Mouse (Mus musculus) stomach, embryonic 16.5 days (tissue): ENCODE measurements around the gene Afap1. TPM values are rescaled to one million over a fixed set of nuclear protein-coding genes. Genes with fewer than 3 reads are reported as not detected.

Experiments
- ATAC-seq: fragments of 200-750 bp; cut with Nextera tagmentation; 2 replicates; pipeline ENCODE4 v1.8.0; 2017; ENCODE audit warnings: moderate number of reproducible peaks, moderate TSS enrichment; ENCODE audit not compliant: insufficient read depth, low FRiP score
- H3K27ac ChIP-seq: fragments of 300-500 bp; sonication (generic); 2 replicates; pipeline ENCODE4 v1.5.1; 2014; ENCODE audit warnings: low read length
- H3K27me3 ChIP-seq: fragments of 300-500 bp; sonication (generic); 2 replicates; pipeline ENCODE4 v1.6.1; 2014; ENCODE audit warnings: low read length, control low read depth, mixed read lengths; ENCODE audit not compliant: control insufficient read depth, insufficient read depth
- H3K36me3 ChIP-seq: fragments of 300-500 bp; sonication (generic); 2 replicates; pipeline ENCODE4 v1.6.1; 2014; ENCODE audit warnings: low read length; ENCODE audit not compliant: control insufficient read depth, insufficient read depth
- H3K4me1 ChIP-seq: fragments of 300-500 bp; sonication (generic); 2 replicates; pipeline ENCODE4 v1.6.1; 2014; ENCODE audit warnings: low read length, control low read depth, mixed read lengths; ENCODE audit not compliant: control insufficient read depth, insufficient read depth
- H3K4me2 ChIP-seq: fragments of 300-500 bp; sonication (generic); 2 replicates; pipeline ENCODE4 v1.6.1; 2014; ENCODE audit warnings: low read depth, low read length, mixed read lengths
- H3K4me3 ChIP-seq: fragments of 300-500 bp; sonication (generic); replicated peaks from 2 replicates; pipeline ENCODE4 v1.5.1; 2014; ENCODE audit warnings: mild to moderate bottlenecking, low read length
- H3K9ac ChIP-seq: fragments of 300-500 bp; sonication (generic); 2 replicates; pipeline ENCODE4 v1.6.1; 2014; ENCODE audit warnings: low read length
- H3K9me3 ChIP-seq: fragments of 300-500 bp; sonication (generic); replicated peaks from 2 replicates; pipeline ENCODE4 v1.6.1; 2016; ENCODE audit warnings: low read length, control low read depth; ENCODE audit not compliant: control insufficient read depth
- WGBS: fragments of 180-500 bp; shearing (Covaris S2); extraction: QIAGEN DNeasy Blood & Tissue Kit; methylation state at CpG from one replicate; pipeline ENCODE4 v1.1.7; 2014; 5-methylcytosine and 5-hydroxymethylcytosine counted together
- polyA plus RNA-seq: library from polyadenylated mRNA; unstranded; fragments of >200 nt; fragmentation: Nextera tagmentation; extraction: Ambion mirVana; gene quantifications from 2 replicates; pipeline ENCODE4 v1.2.1, GENCODE M21; 2015

The Afap1 gene
- polyA plus RNA-seq, 1 experiment from 2014 or later: 20.4 TPM

GRCm38 (mm10) chr5:35876236-35876635 lies 16.9 kb upstream of the Afap1 start:
- H3K27ac ChIP-seq: no peak overlapping the region
- no peaks in the 10 kb centered on the region for H3K36me3 ChIP-seq
- ATAC-seq: no peak
- no peaks in the 10 kb centered on the region for H3K9me3 ChIP-seq
- no peak overlapping the region for H3K4me2 ChIP-seq
- no peak overlapping the region for H3K9ac ChIP-seq
- no peaks in the 10 kb centered on the region for H3K4me1 ChIP-seq
- no peaks in the 10 kb centered on the region for H3K27me3 ChIP-seq
- WGBS: 86% methylated on average over 5 of the region's 5 CpGs
- H3K4me3 ChIP-seq: no peak overlapping the region

DNA sequence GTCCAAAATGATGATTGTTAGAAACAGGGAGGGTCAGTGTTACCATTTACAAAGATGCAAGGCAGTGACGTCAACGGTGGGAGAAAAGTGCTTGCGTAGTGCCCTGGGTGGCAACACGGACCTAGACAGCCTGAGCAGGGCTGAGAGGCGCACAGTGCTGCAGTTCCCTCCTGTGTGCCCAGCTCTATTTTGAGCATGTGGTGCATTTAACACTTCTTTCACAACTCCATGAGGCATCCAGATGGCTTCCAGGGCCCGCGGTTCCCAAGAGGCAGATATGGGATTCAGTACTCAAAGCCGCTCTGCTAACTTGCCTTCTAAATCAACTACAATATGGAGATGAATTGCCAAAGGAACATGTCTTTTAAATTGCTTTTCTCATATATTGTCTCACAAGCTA lies 13.9 kb upstream of the Afap1 start:
- H3K9ac ChIP-seq: no peak overlapping the region
- H3K9me3 ChIP-seq: no peaks in the 10 kb centered on the region
- H3K4me1 ChIP-seq: no peaks in the 10 kb centered on the region
- no peak overlapping the region for H3K4me3 ChIP-seq
- no peaks in the 10 kb centered on the region for H3K36me3 ChIP-seq
- WGBS: 86% methylated on average over 8 of the region's 8 CpGs
- H3K4me2 ChIP-seq: no peak overlapping the region
- H3K27me3 ChIP-seq: no peaks in the 10 kb centered on the region
- ATAC-seq: no peak
- H3K27ac ChIP-seq: no peak overlapping the region

DNA sequence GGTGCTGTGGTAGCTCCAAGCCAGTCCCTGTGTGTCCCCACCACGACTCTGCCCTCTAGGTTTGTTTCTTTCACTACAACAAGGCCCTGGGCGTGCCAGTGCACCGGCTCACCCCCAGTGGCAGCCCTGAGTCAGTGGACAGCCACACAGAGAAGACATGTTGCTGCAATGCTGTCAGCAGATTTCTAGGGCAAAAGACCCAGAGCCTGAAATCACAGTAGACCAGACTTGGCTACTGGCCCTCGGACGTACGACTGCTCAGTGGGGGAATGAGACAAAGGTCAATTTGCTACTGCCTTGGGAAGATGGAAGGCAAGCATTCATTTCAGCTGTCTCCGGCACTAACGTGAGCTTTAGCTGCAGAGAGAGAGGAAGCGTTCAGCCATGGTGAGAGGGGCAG lies 10.7 kb upstream of the Afap1 start:
- 40% methylated on average over 9 of the region's 9 CpGs for WGBS
- Histone ChIP-seq H3K4me3 (no peak overlapping the region), H3K27ac (no peak overlapping the region), H3K9ac (no peak overlapping the region), H3K4me1 (no peaks in the 10 kb centered on the region), H3K36me3 (no peaks in the 10 kb centered on the region), H3K27me3 (no peaks in the 10 kb centered on the region), H3K9me3 (no peaks in the 10 kb centered on the region), H3K4me2 (no peak overlapping the region)
- ATAC-seq: no peak

GRCm38 (mm10) chr5:35884262-35884661 lies 8.9 kb upstream of the Afap1 start:
- H3K4me3 ChIP-seq: no peak overlapping the region
- H3K9ac ChIP-seq: no peak overlapping the region
- H3K27ac ChIP-seq: no peak overlapping the region
- H3K27me3 ChIP-seq: no peaks in the 10 kb centered on the region
- no peaks in the 10 kb centered on the region for H3K4me1 ChIP-seq
- WGBS: 42% methylated on average over 11 of the region's 11 CpGs
- no peaks in the 10 kb centered on the region for H3K9me3 ChIP-seq
- H3K4me2 ChIP-seq: no peak overlapping the region
- no peak for ATAC-seq
- no peaks in the 10 kb centered on the region for H3K36me3 ChIP-seq

DNA sequence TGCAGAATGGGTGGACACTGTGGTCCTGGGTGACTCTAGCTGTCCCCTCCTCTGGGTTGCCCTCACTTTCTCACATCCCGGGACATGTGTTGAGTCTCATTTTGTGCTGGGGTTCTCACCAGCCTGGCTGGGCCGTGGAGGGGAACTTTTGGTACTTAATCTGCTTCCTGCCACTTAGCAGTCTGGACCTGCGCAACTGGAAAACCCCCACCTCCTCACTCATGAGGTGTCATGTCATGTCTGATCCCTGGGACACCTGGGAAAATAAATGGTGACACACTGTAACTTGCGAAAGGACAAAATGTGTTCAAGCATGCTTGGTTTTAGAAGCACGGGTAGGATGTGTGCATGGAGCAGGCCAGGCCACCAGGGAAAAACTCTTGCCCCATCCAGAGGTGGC lies 8.4 kb upstream of the Afap1 start:
- Histone ChIP-seq H3K4me3 (no peak overlapping the region), H3K27me3 (no peaks in the 10 kb centered on the region), H3K9me3 (no peaks in the 10 kb centered on the region), H3K36me3 (no peaks in the 10 kb centered on the region), H3K27ac (no peak overlapping the region), H3K9ac (no peak overlapping the region), H3K4me2 (no peak overlapping the region), H3K4me1 (no peaks in the 10 kb centered on the region)
- WGBS: 82% methylated on average over 5 of the region's 5 CpGs
- no peak for ATAC-seq

DNA sequence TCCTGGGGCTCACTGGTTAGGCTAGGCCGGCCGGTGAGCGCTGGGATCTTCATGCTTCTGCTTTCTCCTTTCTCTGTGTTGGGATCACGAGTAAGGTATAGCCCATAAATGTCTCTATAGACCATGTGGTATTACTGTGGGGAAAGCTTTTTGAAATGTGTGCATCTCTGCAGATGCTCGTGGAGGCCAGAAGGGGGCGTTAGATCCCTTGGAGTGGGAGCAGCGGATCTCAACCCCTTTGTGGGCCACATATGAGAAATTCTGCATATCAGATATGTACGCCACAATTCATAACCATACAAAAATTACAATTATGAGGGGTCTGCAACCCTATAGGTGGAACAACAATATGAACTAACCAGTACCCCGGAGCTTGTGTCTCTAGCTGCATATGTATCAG lies 4.2 kb upstream of the Afap1 start:
- no peak overlapping the region for H3K4me2 ChIP-seq
- H3K9me3 ChIP-seq: no peaks in the 10 kb centered on the region
- no peaks in the 10 kb centered on the region for H3K27me3 ChIP-seq
- WGBS: 50% methylated on average over 9 of the region's 9 CpGs
- H3K27ac ChIP-seq: no peak overlapping the region
- no peak overlapping the region for H3K4me3 ChIP-seq
- no peaks in the 10 kb centered on the region for H3K4me1 ChIP-seq
- H3K9ac ChIP-seq: no peak overlapping the region
- ATAC-seq: no peak
- no peaks in the 10 kb centered on the region for H3K36me3 ChIP-seq

DNA sequence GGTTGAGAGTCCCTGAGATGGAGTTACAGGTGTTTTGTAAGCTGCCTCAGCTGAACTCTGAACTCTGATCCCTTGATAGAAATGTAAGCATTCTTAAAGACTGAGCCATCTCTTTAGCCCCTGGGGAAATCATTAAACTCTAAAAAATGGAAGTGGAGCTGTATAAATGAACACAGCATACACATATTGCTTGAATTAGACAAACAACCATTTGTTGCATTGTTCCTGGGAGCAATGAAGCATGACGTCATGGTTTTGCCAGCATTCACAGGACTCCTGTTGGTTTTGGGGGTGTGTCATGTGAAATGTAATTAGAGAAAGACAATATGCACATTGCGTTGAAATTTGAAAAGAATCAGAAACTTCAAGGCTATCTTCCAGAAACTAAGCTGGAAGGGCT lies 3.5 kb upstream of the Afap1 start:
- no peaks in the 10 kb centered on the region for H3K36me3 ChIP-seq
- no peak overlapping the region for H3K4me3 ChIP-seq
- ATAC-seq: no peak
- no peak overlapping the region for H3K9ac ChIP-seq
- 56% methylated on average over 2 of the region's 2 CpGs for WGBS
- no peaks in the 10 kb centered on the region for H3K27me3 ChIP-seq
- no peak overlapping the region for H3K4me2 ChIP-seq
- H3K27ac ChIP-seq: no peak overlapping the region
- H3K9me3 ChIP-seq: no peaks in the 10 kb centered on the region
- no peaks in the 10 kb centered on the region for H3K4me1 ChIP-seq

DNA sequence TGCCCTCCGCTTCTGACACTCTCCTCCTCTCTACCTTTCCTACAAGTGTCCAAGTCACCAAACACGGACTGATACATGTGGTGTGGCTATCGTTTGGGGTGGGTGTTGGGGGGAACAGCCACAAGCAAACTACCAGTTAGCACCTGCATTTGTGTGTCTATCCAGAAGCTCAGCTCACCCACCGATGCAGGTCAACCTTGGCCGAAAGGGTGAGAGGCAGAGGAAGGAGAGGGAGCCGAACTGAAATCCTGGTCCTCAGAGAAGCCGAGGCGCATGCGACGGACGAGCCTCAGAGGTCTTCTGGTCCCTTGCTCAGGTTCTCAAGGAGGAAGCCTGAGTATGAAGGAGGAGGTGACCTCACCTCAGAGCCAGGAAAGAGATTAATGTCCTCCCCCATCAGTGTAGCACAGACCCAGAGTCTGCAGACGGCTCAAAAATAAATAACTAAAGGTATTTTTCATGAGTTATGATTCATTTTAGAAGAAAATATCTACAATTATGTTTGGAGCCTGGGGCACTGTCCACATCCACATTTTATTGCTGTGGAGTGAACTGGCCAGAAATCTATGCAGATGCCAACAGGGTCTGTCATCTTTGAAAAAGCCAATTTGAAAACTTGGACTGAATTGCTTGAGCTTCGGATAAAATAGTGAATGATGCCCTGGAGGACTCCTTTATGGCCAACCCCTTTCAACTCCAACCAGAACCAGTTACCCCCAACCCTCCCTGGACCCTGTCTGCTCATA lies 2.0 kb upstream of the Afap1 start:
- ATAC-seq: no peak
- no peak overlapping the region for H3K4me2 ChIP-seq
- H3K4me3 ChIP-seq: no peak overlapping the region
- H3K4me1 ChIP-seq: peaks cover 6% of the 10 kb centered on the region; the same call in 1 of the 2 replicates
- H3K9ac ChIP-seq: no peak overlapping the region
- H3K9me3 ChIP-seq: no peaks in the 10 kb centered on the region
- WGBS: 82% methylated on average over 13 of the region's 13 CpGs
- no peaks in the 10 kb centered on the region for H3K36me3 ChIP-seq
- H3K27ac ChIP-seq: no peak overlapping the region
- H3K27me3 ChIP-seq: no peaks in the 10 kb centered on the region

- Histone ChIP-seq H3K27me3 (no peaks in the 10 kb centered on the region), H3K9ac (no peak overlapping the region), H3K4me2 (no peak overlapping the region), H3K4me1 (peaks cover 10% of the 10 kb centered on the region; the same call in 1 of the 2 replicates), H3K27ac (no peak overlapping the region), H3K36me3 (no peaks in the 10 kb centered on the region), H3K4me3 (no peak overlapping the region), H3K9me3 (no peaks in the 10 kb centered on the region)
- ATAC-seq: no peak
- WGBS: 71% methylated on average over 3 of the region's 3 CpGs
Measured at GRCm38 (mm10) chr5:35892363-35892762, 756 bp upstream of the Afap1 start.
